Mouse (Mus musculus): Measurements from ENCODE around the gene Diras2.

Gene Diras2

GRCm38 (mm10) chr13:52469795-52470690, 61.0 kb downstream of the Diras2 start:
- DNase-seq (ENCODE audit: low read depth, low spot score), result peak; percentile 98

DNA sequence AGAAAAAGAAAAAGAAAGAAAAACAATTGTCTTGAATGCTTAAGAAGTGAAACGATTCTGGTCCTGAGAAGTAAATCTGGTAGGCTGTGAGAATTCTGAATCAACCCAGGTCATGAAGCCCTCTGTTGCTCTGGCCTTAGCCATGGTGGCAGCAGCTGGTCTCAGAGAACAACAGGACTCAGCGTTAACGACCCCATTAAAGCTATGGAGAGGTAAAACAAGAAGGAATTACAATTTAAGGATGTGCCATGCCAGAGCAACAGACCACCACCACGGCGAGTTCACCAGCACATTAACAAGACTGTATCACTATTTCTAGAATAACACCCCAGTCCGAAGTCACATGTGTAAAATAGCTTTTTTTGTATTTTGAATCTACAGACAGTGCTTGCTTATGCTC, 65.9 kb downstream of the Diras2 start:
- no peak for DNase-seq (ENCODE audit: low read depth, low spot score)

DNA sequence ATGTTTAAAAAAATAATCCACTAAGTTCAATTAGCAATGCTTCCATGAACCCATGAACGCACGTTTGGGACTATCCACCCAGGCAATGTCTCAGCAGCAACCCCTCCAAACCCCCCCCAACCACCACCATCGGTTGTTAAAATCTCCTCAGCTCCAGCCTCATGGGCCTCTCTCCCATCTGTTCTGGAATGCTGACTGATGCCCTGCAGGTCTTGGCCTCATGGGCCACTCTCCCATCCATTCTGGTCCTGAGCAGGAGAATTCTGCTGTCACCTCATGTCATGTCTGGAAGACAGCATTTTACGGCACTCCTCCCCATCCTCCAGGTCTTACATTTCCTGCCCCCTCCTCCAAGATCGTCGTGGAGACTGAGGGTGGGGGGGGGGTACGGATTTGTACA, 71.1 kb downstream of the Diras2 start:
- peak; percentile 76 for DNase-seq (ENCODE audit: low read depth, low spot score)

GRCm38 (mm10) chr13:52457889-52458324, 73.2 kb downstream of the Diras2 start:
- peak; percentile 98 for DNase-seq (ENCODE audit: low read depth, low spot score)

- no peak for DNase-seq (ENCODE audit: low read depth, low spot score)
These were observed 73.7 kb downstream of the Diras2 start for GRCm38 (mm10) chr13:52457177-52457888.

DNA sequence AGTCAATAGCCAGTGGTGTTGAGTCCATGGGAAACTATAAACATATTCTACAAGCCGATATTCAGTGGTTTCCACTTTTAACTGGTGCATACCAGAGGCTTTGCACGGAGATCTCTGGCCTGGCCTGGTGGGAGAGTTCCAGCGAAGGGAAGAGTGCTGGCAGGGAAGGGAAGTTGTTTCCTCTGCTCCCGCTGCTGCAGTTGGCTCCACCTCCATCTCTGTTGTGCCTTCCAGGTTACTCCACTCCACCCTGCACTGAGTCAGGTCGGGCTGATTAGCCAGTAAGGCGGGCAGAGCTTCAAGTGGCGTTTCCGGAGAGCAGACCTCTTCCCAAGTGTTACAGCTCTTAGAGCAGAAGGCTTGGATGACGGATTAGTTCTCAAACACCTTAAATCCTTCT, 75.8 kb downstream of the Diras2 start:
- peak; percentile 91 for DNase-seq (ENCODE audit: low read depth, low spot score)

DNA sequence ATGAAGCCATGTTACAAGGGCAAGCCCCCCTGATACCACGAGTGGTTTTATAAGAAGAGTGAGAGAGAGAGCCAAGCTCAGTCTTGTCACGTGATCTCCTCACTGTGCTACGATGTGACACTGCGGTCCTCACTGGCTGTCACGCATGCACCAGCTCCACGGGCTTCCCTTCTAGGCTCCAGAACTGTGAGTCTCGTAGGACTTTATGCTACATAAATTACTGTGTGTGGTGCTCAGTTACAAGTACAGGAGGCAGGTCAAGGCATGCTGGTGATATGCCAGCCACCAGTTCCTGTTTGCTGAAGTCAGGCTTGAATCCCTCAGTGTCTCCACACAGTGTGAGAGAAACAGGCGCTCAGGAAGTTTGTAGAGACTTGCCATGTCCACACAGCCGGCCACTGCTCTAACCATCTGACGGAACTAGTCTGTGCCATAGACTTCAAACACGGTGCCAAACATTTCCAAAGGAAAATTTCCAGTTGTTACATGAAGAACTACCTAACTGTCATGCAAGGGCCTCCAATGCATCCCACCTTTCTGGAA, 76.3 kb downstream of the Diras2 start:
- DNase-seq (ENCODE audit: low read depth, low spot score), result peak; percentile 66

Measured in brain, adult 2 months (tissue).